Mouse (Mus musculus) urinary bladder, postnatal 14 days (tissue): ENCODE measurements around the gene Gng12.
A peak's percentile ranks its signal among the peaks of the same experiment; 100 is the strongest.

Experiments
- DNase-seq: peaks from one replicate; pipeline ENCODE4 v3.0.0; 2021; ENCODE audit warnings: low spot score

Gene Gng12

GRCm38 (mm10) chr6:66917032-66917431 is 20.8 kb downstream of the Gng12 start:
- no peak for DNase-seq

GRCm38 (mm10) chr6:66920786-66921185 is 24.6 kb downstream of the Gng12 start:
- no peak for DNase-seq

GRCm38 (mm10) chr6:66921755-66922154 is 25.6 kb downstream of the Gng12 start:
- no peak for DNase-seq

GRCm38 (mm10) chr6:66922501-66922900 is 26.3 kb downstream of the Gng12 start:
- no peak for DNase-seq

- DNase-seq, result no peak
These were observed 27.7 kb downstream of the Gng12 start for GRCm38 (mm10) chr6:66923851-66924250.

GRCm38 (mm10) chr6:66924315-66924965 is 28.2 kb downstream of the Gng12 start:
- no peak for DNase-seq

GRCm38 (mm10) chr6:66926269-66926668 is 30.1 kb downstream of the Gng12 start:
- DNase-seq, result no peak

- no peak for DNase-seq
These were observed 32.9 kb downstream of the Gng12 start for GRCm38 (mm10) chr6:66928972-66929645.

- DNase-seq, result no peak
These were observed 33.5 kb downstream of the Gng12 start for GRCm38 (mm10) chr6:66929694-66930093.

GRCm38 (mm10) chr6:66932206-66932819 is 36.1 kb downstream of the Gng12 start:
- no peak for DNase-seq

- DNase-seq, result peak; percentile 35
These were observed 44.5 kb downstream of the Gng12 start for GRCm38 (mm10) chr6:66940656-66941235.

- DNase-seq, result no peak
These were observed 45.6 kb downstream of the Gng12 start for GRCm38 (mm10) chr6:66941792-66942191.

- no peak for DNase-seq
These were observed 46.6 kb downstream of the Gng12 start for GRCm38 (mm10) chr6:66942826-66943225.

- DNase-seq, result no peak
These were observed 47.4 kb downstream of the Gng12 start for GRCm38 (mm10) chr6:66943367-66944189.

- DNase-seq, result no peak
These were observed 48.2 kb downstream of the Gng12 start for GRCm38 (mm10) chr6:66944190-66945003.

GRCm38 (mm10) chr6:66945004-66945356 is 48.8 kb downstream of the Gng12 start:
- DNase-seq, result no peak

- no peak for DNase-seq
These were observed 51.9 kb downstream of the Gng12 start for GRCm38 (mm10) chr6:66948111-66948510.

GRCm38 (mm10) chr6:66948848-66949247 is 52.7 kb downstream of the Gng12 start:
- no peak for DNase-seq

GRCm38 (mm10) chr6:66951726-66952418 is 55.7 kb downstream of the Gng12 start:
- no peak for DNase-seq

GRCm38 (mm10) chr6:66953951-66954519 is 57.8 kb downstream of the Gng12 start:
- no peak for DNase-seq
